Mouse (Mus musculus): ENCODE measurements around the gene Slc1a3. TPM values are rescaled to one million over a fixed set of nuclear protein-coding genes. Genes with fewer than 3 reads are reported as not detected.

Gene Slc1a3
- polyA plus RNA-seq, 1 experiment from 2014 or later, result 43.4 TPM

DNA sequence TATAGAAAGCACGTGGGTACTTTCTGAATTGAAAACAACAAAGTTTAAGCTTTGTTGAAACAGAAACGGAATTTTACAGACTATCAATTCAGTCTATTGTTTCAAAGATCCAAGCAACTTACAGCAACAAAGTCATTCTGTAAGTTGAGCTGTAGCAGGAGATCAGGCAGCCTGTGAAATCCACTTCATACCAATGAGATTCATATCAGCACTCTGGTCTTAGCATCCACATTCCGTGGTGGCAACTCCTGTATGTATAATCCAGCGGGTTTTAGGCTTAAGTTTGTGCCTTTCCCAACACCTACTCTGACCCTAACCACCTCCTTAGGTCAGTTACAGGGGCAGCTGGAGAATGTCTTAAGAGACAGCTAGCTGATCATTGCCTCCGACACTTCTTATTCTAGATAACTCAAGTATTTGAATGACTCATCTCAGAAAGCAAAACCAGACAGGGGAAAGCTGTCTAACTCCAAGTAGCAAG, 34.3 kb downstream of the Slc1a3 start:
- no peak overlapping the region for H3K27ac ChIP-seq

DNA sequence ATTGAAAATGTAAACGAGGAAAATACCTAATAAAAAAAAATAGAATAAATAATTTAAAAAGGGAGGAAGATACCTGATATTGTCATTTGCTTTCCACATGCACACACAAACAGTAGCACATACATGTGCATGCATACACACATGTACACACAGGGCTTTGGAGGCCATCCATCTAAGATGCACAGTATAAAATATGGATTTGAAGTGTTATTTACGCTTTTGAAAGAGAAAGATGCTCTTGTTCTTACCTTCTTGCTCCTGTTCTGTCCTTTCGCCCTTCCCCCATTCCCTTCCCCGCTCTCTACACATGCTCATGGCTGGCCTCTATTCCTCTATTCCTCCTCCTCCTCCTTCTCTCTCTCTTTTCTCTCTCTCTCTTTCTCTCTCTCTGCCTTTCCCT, 34.9 kb downstream of the Slc1a3 start:
- no peaks in the 10 kb centered on the region for H3K4me1 ChIP-seq
- no peak for ATAC-seq (ENCODE audit: insufficient number of reproducible peaks, insufficient read depth, low FRiP score, low TSS enrichment)
- H3K27ac ChIP-seq, result no peak overlapping the region
- no peak overlapping the region for H3K9ac ChIP-seq
- no peak overlapping the region for H3K4me2 ChIP-seq (replicated peaks)
- no peaks in the 10 kb centered on the region for H3K27me3 ChIP-seq
- WGBS, result 92% methylated on average over 4 of the region's 4 CpGs
- no peaks in the 10 kb centered on the region for H3K36me3 ChIP-seq
- no peak overlapping the region for H3K4me3 ChIP-seq
- H3K9me3 ChIP-seq, result no peaks in the 10 kb centered on the region

More for the DNA sequence above, 34.3 kb downstream of the Slc1a3 start:
- Histone ChIP-seq H3K4me1 (no peaks in the 10 kb centered on the region), H3K36me3 (peaks cover 4% of the 10 kb centered on the region; the same call in 1 of the 2 replicates), H3K27me3 (no peaks in the 10 kb centered on the region), H3K4me3 (no peak overlapping the region), H3K4me2 (replicated peaks) (no peak overlapping the region), H3K9ac (no peak overlapping the region), H3K9me3 (no peaks in the 10 kb centered on the region)
- 48% methylated on average over 5 of the region's 5 CpGs for WGBS
- no peak for ATAC-seq (ENCODE audit: insufficient number of reproducible peaks, insufficient read depth, low FRiP score, low TSS enrichment)

DNA sequence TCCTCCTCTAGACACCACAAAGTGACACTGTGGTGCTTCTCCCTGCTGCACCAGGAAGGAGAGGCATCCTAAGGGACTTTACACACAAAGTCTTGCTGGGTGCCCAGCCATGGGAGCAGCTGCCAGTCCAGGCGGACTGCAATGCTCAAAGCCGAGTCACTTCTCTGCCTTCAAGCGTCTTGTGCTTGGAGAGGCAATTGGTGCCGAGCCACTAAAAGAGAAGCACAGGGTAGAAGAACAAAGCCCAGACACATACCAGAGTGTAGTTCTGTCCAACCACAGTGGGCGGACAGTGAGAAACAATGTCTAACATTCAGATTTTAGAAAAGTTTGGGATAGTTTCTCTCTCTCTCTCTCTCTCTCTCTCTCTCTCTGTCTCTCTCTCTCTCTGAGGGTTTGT, 38.0 kb downstream of the Slc1a3 start:
- no peaks in the 10 kb centered on the region for H3K27me3 ChIP-seq
- whole genome bisulfite sequencing, result 78% methylated on average over 5 of the region's 5 CpGs
- no peaks in the 10 kb centered on the region for H3K9me3 ChIP-seq
- H3K4me1 ChIP-seq, result 0 out of 2 replicates have a peak, but pooled peaks cover 5% of the 10 kb centered on the region
- no peak overlapping the region for H3K4me2 ChIP-seq (replicated peaks)
- H3K9ac ChIP-seq, result no peak overlapping the region
- no peak overlapping the region for H3K27ac ChIP-seq
- no peak overlapping the region for H3K4me3 ChIP-seq
- ATAC-seq (ENCODE audit: insufficient number of reproducible peaks, insufficient read depth, low FRiP score, low TSS enrichment), result no peak
- H3K36me3 ChIP-seq, result no peaks in the 10 kb centered on the region

DNA sequence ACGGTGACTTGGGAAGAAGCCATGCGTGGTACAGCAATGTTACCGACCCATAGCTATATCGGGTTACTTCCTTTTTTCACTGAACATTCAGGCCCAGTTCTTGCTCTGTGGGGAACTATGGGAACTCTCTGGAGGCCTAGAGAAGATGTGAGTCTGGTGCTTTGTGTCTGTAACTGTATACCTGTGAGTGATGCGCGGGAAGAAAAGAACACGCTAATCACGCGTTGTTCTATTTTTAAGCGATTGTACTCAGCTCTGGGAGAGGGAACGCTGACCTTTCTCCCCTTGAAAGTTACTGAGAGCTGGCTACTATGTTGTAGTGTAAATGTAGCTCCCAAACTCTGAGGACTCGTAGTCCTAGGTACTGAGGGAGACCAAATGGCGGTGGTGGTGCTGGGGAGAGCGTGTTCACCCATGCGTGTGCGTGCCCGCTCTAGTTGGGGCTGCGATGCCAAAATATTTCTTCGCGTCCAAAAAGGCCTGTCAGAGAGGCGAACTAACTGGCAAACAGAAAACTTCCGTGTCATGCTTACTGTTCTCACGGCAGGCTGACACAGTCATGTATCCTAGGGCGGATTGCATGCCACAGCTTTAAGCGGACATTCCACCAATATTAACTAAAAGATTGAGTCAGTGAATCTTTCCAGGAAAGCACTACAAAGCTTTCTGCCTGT, 42.6 kb downstream of the Slc1a3 start:
- Histone ChIP-seq H3K9me3 (no peaks in the 10 kb centered on the region), H3K27ac (no peak overlapping the region), H3K36me3 (no peaks in the 10 kb centered on the region), H3K9ac (no peak overlapping the region), H3K4me3 (no peak overlapping the region), H3K4me2 (replicated peaks) (no peak overlapping the region), H3K4me1 (peaks cover 13% of the 10 kb centered on the region; the same call in 1 of the 2 replicates), H3K27me3 (no peaks in the 10 kb centered on the region)
- 0 out of 2 replicates have a peak, but pooled peaks have one; percentile 22 for ATAC-seq (ENCODE audit: insufficient number of reproducible peaks, insufficient read depth, low FRiP score, low TSS enrichment)
- 89% methylated on average over 25 of the region's 25 CpGs for WGBS

DNA sequence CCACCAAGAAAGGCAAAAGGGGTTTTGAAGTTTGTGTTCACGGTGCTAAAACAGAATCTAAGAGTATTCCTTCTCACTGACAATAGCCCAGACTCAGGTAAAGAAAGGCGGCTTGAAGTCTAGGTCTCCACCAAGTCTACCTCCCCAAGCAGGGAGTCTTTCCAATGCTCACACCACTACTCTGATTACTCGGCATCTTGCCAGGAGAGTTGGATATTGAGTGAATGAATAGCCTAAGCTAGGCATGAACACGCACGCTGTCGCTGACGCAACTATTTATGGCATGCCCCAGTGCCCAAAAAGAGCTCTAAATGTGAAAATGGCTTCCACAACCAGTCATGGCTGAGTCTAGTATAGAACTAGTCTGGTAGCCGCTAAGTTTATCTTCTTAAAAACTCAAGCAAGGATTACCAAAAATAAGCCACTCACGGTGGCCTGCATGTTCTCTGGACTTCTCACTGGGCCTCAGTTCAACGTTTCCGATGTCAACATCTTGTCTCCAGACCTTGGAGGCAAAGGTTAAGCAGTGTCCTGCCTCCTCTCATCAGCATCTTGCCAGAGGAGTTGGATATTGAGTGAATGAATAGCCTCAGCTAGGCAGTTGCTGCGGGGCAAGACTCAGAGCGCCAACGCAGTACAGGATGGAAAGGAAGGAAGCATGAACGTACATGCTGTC, 44.8 kb downstream of the Slc1a3 start:
- no peaks in the 10 kb centered on the region for H3K27me3 ChIP-seq
- H3K9ac ChIP-seq, result no peak overlapping the region
- no peak overlapping the region for H3K27ac ChIP-seq
- H3K4me3 ChIP-seq, result no peak overlapping the region
- 84% methylated on average over 15 of the region's 15 CpGs for whole genome bisulfite sequencing
- H3K36me3 ChIP-seq, result no peaks in the 10 kb centered on the region
- ATAC-seq (ENCODE audit: insufficient number of reproducible peaks, insufficient read depth, low FRiP score, low TSS enrichment), result no peak
- H3K4me2 ChIP-seq (replicated peaks), result no peak overlapping the region
- peaks cover 28% of the 10 kb centered on the region; the same call in 1 of the 2 replicates for H3K4me1 ChIP-seq
- no peaks in the 10 kb centered on the region for H3K9me3 ChIP-seq

DNA sequence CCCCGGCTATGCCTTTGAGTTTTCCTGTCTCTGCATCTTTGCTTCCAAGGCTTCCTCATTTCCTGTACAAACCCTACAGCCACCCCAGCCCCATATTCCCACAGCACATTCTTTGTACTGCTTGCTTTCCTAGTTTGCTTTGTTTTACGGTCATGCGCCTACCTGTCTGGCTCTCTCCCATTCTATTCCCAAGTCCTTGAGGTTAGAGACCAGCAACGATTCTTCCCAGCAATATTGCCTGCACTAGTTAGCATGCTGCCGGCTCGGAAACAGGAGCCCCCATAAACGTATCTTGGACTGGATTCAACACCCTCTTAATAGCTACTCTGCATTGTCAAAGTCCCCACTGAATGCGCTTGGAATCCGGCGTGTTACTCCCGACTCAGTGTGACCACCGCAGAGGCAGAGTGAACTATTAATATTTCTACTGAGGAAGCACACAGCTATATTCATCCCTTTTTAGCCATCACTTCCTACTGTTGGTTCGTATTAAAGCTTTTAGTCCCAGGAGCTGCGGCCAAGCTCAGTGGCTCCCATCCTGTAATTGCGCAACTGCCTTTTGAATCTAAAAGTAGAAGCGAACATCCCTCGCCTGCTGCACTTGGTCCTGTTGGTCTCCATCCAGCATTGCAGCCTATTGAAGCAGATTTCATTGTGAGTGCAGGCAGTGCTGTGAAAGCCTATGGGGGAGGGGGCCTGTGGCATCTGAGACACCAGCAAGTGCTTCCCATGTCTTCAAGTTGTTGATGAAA, 47.0 kb downstream of the Slc1a3 start:
- WGBS, result 76% methylated on average over 17 of the region's 17 CpGs
- H3K27ac ChIP-seq, result peak overlapping the region; percentile 43; the same call in 1 of the 2 replicates

DNA sequence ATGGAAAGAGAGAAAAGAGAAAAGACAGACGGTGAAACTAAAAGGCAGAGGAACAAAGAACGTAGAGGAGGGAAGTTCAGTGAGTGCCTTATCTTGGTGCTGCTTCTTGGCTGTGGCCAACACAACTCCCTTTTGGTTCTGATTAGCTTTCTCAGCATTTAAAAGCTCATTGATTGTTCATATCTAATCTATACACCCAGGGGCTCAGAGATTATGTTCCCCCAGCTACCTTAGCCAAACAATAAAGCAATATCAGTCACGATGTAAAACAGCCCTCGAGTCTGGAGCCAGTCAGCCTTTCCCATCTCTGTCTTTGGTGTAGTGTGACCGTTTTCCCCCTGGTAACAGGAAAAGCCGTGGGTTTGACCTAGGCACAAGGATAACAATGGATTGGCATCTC, 48.7 kb downstream of the Slc1a3 start:
- Histone ChIP-seq H3K9me3 (no peaks in the 10 kb centered on the region), H3K36me3 (no peaks in the 10 kb centered on the region), H3K4me3 (no peak overlapping the region), H3K4me1 (peaks cover 44% of the 10 kb centered on the region), H3K9ac (no peak overlapping the region), H3K27ac (no peak overlapping the region), H3K4me2 (replicated peaks) (no peak overlapping the region), H3K27me3 (no peaks in the 10 kb centered on the region)
- 52% methylated on average over 6 of the region's 6 CpGs for WGBS
- ATAC-seq (ENCODE audit: insufficient number of reproducible peaks, insufficient read depth, low FRiP score, low TSS enrichment), result no peak

More for the DNA sequence above, 47.0 kb downstream of the Slc1a3 start:
- Histone ChIP-seq H3K36me3 (no peaks in the 10 kb centered on the region), H3K4me1 (peaks cover 45% of the 10 kb centered on the region), H3K27me3 (no peaks in the 10 kb centered on the region), H3K9me3 (no peaks in the 10 kb centered on the region), H3K4me3 (no peak overlapping the region), H3K4me2 (replicated peaks) (no peak overlapping the region), H3K9ac (no peak overlapping the region)
- no peak for ATAC-seq (ENCODE audit: insufficient number of reproducible peaks, insufficient read depth, low FRiP score, low TSS enrichment)

DNA sequence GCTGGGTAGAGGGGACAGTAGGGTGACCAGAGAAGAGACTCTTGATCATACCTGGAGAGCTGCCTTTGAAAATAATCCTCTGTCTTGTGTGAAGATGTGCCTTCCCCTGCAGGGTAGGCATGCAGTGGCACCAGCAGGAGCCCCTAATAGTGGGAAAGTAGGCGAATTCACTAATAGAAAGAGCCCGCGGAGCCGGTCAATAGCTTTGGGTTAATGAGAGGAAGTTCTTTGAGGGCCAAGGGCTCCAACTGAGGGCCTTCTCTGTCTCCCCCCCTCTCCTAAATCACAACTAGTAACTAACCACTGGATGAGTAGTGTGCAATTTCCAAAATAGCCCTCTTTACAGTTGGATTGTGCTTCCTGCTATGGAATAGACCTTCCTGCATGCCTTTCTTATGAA, 50.6 kb downstream of the Slc1a3 start:
- 26% methylated on average over 4 of the region's 4 CpGs for WGBS
- Histone ChIP-seq H3K9ac (no peak overlapping the region), H3K9me3 (no peaks in the 10 kb centered on the region), H3K4me2 (replicated peaks) (no peak overlapping the region), H3K27me3 (no peaks in the 10 kb centered on the region), H3K4me1 (peaks cover 59% of the 10 kb centered on the region), H3K4me3 (no peak overlapping the region), H3K36me3 (no peaks in the 10 kb centered on the region), H3K27ac (peak overlapping the region; percentile 59)
- no peak for ATAC-seq (ENCODE audit: insufficient number of reproducible peaks, insufficient read depth, low FRiP score, low TSS enrichment)

DNA sequence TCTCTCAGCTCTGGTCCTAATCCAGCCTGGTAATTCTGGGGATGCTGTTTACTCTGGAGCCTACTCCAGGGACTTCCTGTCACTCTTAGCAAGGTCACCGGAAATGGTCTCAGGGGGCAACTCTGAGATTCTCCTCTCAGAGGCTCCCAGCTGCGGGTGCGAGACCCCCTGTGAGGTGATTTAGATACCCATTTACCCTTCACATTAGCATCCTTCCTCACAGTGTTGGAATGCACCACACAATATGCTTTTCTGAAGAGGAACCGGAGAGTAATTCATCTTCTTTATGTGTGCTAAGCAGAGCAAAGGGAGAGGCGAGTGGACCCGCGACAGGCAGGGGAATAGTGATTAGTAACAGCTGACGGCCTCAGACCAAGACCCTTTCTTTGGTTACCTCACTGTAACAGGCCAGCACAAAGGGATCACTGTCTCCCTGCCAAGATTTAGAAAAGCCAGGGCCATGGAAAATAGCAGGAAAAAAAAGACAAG, 51.0 kb downstream of the Slc1a3 start:
- no peak overlapping the region for H3K4me3 ChIP-seq
- H3K4me1 ChIP-seq, result peaks cover 62% of the 10 kb centered on the region
- ATAC-seq (ENCODE audit: insufficient number of reproducible peaks, insufficient read depth, low FRiP score, low TSS enrichment), result no peak
- H3K4me2 ChIP-seq (replicated peaks), result no peak overlapping the region
- no peaks in the 10 kb centered on the region for H3K36me3 ChIP-seq
- no peaks in the 10 kb centered on the region for H3K9me3 ChIP-seq
- H3K27me3 ChIP-seq, result no peaks in the 10 kb centered on the region
- 7% methylated on average over 8 of the region's 8 CpGs for WGBS
- peak overlapping the region; percentile 59 for H3K27ac ChIP-seq
- H3K9ac ChIP-seq, result no peak overlapping the region

DNA sequence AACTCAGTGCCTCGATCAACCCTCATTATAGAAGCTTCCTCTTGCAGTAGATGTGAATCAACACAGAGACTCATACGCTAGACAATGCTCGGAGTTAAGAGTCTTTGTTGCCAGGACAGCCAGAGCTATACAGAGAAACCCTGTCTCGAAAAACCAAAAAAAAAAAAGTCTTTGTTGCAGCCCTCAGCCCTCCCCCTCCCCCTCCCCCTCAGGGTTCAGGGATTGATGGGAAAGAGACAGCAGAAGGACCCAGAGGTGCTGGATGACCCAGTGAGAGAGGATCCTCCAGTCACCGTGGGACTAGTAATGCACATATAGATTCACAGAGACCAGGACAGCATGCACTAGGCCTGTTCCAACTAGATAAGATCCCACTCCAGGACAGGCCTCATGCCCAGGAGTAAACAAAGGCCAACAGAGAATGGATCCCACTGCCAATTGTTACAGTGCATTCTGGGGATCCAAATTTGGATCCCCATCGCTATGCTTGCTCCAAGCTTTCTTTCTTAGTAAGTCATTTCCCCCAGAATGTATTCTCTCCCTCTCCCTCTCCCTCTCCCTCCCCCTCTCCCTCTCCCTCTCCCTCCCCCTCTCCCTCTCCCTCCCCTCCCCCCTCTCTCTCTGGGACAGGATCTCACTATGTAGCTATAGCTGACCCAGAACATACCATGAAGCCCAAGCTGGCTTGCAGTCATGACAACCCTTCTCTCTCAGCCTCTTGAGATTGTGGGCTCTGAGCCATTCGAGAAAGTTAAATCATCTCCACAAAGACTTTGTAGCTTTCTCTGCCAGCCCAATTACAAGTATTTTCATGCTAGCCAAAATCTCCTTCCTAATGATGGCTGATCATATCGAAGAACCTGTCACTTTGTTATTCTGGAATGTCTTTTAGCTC, 52.2 kb downstream of the Slc1a3 start:
- Histone ChIP-seq H3K9me3 (no peaks in the 10 kb centered on the region), H3K4me2 (replicated peaks) (no peak overlapping the region), H3K4me1 (peaks cover 68% of the 10 kb centered on the region), H3K9ac (no peak overlapping the region), H3K27me3 (no peaks in the 10 kb centered on the region), H3K36me3 (no peaks in the 10 kb centered on the region), H3K27ac (no peak overlapping the region), H3K4me3 (no peak overlapping the region)
- 64% methylated on average over 8 of the region's 8 CpGs for WGBS
- ATAC-seq (ENCODE audit: insufficient number of reproducible peaks, insufficient read depth, low FRiP score, low TSS enrichment), result no peak

DNA sequence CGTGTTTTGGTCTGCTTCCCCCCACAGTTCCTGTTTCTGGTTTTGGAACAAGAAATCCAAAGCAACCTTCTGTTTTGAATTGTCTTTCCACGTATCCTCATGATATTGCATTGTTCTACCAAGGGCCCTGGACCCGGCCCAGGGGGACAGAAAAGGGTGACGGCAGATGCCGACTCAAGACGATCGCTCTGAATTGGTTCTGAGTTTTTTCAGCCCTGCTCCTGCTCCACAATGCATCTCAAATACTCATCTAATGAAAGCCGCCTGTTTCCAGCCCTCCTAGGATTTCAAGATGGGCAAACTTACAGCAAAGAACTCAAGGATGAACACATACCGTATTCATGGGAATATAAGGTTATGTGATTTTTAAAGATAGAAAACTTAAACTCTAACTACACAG, 55.3 kb downstream of the Slc1a3 start:
- Histone ChIP-seq H3K9me3 (no peaks in the 10 kb centered on the region), H3K27me3 (no peaks in the 10 kb centered on the region), H3K4me2 (replicated peaks) (peak overlapping the region; percentile 31; the same call in 1 of the 2 replicates), H3K27ac (peak overlapping the region; percentile 85), H3K36me3 (no peaks in the 10 kb centered on the region), H3K4me3 (no peak overlapping the region), H3K9ac (no peak overlapping the region), H3K4me1 (peaks cover 50% of the 10 kb centered on the region)
- WGBS, result 17% methylated on average over 9 of the region's 9 CpGs
- ATAC-seq (ENCODE audit: insufficient number of reproducible peaks, insufficient read depth, low FRiP score, low TSS enrichment), result no peak

Measured in embryonic facial prominence, embryonic 12.5 days (tissue).